Mouse (Mus musculus) skeletal muscle tissue, adult 2 months (tissue): ENCODE data around the gene Gprc5b.

Source experiments
- DNase-seq: peaks from one replicate; pipeline ENCODE4 v3.0.0-alpha.2; 2012; ENCODE audit warnings: low read depth, low spot score

Gene Gprc5b

DNA sequence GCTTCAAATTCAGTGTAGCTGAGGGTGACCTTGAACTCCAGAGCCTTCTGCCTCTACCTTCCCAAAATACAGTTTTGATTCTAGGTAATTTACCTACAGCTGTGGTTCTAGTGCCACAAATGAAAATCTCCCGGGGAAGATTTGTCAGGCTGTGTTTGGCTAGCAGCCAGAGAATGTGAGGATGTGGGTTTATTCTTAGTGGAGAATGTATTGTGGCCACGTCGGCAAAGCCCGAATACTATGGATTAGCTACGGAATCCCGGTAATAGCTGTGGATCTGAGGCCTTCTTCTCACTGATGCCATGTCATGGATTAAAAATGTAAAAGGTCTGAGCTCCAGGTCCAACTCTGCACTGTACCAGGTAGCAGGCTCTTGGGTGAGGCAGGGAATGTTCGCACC, 45.3 kb downstream of the Gprc5b start:
- no peak for DNase-seq

DNA sequence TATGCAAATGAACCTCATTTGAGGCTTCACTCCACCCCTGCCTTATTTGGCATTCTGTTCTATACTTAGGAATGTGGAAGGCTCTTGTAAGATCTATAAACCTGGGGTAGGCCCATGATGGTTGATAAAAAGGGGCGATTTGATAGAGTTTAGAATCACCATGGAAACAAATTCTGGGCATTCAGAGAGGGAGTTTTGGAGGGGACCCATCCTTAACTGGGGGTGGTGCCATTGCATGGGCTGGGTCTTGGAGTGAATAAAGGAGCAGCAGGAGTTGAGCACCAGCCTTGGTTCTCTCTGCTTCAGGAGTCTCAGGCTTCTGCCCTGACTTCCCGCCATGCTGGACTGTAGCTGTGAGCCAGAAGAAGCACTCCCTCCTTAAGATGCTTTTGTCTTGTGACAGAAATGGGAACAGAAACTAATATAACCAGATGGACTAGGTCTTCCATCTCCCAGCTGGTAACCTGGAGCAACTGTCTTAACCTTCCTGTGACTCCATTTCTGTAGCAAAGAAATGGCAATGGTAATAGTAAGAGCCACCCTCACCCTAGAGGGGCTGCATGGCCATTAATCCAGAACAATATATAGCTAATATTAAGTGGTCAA, 46.2 kb downstream of the Gprc5b start:
- DNase-seq = no peak

DNA sequence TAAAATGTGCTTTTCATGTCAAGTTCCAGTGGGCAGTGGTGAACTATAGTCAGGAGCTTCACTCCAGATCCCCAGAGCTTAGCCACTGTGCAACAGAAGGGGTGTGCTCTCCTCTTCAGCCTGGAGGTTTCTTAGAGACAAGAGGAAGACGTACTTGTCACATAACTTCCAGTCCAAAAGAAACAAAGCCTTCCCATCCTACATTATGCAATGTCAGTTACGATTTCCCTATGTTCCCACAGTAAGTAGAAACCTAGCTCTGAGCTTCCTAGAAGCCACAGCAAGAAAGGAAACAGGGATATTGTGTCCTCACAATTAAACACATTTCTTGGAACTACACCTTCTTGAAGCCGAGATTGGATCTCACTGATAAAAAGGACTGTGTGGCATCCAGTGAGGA, 47.8 kb downstream of the Gprc5b start:
- no peak for DNase-seq

DNA sequence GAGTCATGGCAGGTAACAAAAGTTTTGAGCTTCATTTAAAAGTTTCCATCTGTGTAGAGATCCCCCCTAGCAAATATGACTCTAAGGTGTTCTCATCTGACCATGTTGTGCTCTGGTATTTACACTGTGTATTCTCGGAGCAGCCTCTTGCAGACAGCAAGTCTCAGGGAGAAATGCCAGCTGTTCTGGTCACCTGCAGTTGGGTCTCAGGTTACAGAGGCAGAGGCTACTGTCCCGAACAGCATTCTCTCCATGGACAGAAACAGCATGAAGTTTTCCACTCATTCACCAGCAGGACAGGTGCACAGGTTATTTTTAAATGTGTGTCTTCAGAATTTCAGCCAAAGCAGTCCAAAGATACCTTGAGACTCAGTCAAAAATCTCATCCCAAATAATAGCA, 50.1 kb downstream of the Gprc5b start:
- DNase-seq = peak; percentile 50

DNA sequence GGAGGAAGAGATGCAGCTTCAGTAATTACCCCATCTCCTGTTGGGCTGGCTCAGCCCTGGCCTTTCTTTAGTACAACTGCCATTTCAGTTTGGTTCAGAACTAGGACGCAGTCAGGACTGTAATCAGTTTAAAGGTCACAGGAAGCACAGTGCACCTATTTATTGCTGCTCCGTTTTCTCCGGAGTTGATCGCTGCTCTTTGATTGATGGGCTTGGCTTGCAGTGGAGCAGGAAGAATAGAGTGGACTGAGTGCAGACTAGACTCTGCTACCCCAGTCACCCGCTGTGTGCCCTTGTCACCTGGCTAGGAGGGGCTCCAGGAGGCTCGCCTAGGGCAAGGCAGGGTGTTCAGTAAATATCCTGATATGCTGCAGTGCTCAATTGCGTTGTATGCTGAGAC, 51.8 kb downstream of the Gprc5b start:
- DNase-seq = peak; percentile 62

DNA sequence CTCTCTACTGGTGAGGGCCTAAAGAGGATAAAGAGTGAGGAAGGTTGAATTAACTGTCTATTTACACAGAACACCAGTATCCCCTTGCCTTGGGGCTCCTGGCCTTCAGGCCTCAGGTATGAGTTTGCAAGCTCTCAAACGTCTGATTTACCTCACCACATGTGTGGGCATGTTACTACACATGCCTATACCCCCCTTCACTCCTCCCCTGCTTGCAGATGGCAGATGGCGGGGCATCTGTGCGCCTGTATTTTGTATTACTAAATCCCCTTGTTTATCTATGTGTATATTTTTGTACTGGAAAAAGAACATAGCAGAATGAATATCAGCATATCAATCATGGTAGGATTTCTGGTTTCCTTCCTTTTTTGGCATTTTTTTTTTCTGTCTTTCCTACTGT, 52.7 kb downstream of the Gprc5b start:
- no peak for DNase-seq

DNA sequence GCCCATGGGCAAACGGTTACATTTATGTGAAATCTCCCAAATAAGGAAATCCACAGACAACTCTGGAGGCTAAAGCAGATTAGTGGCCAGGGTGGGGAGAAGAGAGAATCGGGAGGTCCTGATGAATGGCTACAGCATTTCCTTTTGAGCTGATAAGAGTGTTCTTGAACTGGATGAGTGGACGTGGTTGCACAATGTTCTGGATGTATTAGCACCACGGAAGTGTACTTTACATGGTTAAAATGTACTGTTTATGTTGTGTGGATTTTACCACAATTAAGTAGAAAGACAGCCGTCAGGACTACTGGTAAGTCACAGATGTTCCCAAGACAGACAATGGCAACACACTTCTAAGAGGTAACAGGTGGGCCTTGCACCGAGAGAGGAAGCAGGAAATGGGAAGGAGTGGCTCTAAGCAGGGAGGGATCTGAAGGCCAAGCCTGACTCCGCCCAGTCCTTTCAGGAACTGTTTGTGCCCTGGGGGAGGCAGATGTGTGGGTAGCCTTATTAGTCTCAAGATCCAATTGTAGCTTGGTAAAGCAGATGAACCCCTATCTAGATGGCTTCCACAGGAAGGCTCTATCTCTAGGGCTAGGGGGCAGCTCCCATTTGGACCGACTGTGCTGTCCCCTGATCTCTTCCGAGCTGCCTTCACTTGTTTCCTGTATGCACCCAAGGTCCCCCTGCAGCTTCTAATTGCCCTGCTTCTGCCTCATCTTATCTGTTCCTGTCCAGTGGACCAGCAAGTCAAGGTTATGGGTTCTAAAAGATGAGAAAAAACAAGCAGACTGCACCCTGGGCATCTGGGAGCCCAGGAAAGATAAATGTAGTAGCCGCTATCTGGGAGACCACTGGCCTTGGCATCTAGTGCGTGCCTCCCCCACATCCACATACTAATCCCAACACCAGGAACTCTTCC, 57.3 kb downstream of the Gprc5b start:
- no peak for DNase-seq

DNA sequence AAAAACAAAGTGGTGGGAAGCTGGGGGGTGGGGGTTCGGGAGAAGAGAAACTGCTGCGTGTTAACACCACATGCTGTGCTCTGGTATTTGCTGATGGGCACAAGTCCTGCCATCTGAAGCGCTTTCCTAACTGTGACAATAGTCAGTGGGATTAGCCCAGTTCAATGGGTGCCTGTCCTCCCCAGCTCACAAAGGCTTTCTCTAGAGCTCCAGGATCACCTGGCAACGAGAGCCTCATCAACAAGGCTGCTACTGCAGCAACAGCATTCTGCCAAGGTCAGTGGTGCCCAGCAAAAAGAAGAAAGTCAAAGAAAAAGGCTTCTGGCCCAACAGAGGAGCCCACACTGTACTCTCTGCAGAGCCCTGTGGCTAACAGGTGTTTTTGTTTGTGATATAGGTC, 58.2 kb downstream of the Gprc5b start:
- DNase-seq = no peak

DNA sequence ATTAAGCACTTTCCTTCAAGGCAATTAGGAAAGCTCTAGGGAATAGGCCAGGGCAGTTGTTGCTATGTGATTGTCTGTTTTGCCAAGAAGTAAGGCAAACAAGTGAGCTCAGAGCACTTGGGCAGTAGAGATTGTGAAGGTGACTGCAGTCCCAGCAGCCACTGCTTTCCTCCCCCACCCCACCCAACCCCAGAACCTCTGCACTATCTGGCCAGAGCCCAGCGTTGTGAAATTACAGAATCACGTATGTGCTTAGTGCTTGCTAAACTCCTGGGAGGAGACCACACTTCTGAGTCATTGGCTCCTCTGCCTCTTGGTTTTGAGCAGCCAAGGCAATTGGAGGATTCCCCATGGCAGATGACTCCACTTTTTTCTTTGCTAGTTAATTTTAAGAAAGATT, 59.7 kb downstream of the Gprc5b start:
- DNase-seq = peak; percentile 85

DNA sequence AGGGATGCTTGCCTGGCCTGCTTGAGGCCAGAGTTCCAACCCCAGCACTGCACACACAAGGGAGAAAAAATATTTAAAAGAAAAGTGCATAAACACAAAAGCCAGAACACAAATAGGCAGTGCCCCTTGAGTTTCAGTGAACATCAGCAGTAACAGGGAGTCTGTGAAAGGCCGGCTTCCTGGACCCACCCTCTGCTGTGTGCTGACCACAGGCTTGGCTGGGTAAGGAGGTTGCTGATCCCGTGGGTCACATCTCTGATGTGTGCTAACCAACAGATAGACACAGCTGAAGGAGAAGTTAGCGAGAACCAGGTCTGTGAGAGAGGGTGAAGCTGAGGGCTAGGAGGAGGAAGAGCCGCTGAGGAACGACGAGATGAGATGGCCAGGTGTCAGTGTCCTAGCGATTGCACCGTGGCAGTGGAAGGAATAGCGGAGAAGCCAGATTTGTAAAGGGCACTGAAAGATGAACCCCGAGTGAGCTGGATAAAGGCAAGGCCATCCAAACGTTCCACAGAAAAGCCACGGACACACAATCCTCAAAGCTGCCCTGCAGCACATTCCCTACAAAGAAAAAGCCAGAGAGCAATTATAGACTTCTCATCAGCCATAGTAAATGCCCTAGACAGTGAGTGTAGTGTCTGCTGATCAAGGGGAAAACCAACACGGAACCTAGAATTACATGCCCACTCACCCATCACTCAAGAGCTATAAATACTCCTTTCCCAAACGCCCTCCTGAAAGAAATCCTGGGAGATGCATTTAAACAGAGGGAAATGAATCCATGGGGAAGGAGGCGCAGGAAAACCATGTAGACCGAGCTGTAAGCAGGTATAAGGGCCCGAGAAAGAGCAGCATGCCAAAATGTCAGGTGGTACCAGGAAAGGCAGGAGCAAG, 63.3 kb downstream of the Gprc5b start:
- peak; percentile 66 for DNase-seq

DNA sequence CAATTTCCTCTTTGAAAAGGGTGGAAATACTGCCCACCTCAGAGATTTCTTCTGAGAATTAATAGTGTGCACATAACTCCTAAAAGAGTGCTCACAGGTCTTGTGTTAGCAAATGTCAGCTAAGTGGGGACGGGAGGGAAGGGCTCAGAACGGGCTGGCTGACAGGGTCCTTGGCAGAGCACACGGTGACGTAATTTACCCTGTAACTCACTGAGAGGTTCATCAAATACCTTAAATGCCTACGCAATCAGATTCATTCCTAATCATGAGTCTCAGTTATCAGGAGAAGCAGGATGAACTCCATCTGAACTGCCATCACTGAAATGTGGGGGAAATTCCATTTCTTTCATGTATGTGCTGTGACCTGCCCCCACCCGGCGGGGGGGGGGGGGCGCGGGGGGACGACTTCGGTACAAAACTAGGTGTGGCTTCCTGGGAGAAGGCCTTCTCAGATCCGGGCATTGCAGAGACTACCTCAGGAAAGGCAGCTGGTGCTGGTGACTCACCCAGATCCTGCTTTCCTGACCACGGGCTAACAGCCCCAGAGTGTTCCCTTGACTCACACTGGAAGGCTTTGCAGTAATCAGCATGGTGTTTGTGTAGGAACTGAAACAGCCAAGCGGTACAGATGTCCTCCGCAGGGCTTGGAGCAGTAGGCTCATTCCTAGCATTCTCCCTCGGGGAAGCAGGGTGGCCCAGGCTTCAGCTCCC, 65.3 kb downstream of the Gprc5b start:
- peak; percentile 82 for DNase-seq

DNA sequence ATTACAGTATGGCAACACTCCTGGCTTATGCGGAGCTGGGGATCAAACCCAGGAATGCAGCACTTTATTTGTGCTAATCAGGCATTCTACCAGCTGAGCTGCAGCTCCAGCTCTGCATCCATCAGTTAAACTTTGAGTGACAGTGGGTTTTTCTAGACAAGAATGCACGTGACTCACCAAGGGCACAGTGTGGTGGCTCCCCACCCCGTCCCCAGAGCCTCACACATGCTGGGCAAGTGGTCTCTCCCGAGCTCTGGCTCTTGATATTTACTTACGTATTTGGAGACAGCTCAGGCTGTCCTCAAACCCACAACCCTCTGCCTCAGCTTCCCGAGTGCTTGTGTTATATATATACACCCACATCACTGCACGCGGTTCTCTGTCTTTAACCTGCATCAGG, 66.1 kb downstream of the Gprc5b start:
- DNase-seq = no peak

DNA sequence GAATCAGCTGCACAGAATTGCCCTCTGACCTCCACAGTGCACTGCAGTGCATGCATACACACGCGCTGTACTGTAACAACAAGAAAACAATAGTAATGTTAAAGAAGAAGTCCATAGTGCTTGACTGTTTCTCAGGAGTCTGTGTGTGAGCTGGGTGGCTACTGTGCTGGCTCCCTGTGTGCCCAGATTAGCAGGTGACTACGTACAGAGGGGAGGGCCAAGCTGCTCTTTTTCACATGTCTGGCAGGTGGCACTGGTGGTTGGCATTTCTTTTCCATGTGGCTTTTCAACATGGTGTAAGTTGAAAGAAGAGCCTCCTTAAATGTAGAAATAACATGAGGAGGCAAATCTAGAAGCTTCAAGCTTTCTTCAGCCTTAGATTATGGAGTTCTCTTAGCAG, 66.7 kb downstream of the Gprc5b start:
- peak; percentile 49 for DNase-seq

DNA sequence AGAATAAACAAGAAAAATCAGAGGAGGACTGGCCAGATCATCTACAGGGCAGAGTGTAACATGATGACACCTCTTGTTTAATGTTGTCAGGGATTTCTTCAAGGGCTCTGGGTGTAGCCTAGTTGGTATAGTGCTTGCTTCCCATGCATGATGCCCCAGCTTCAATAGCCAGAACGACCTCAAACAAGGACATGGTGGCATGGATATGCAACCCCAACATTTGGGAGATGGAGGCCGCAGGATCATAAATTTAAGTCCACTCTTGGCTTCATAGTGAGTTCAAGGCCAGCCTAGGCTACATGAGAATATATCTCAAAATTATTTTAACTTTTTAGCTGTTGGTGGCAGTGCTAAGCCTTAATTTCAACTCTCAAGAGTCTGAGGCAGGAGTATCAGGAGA, 67.7 kb downstream of the Gprc5b start:
- DNase-seq = no peak

DNA sequence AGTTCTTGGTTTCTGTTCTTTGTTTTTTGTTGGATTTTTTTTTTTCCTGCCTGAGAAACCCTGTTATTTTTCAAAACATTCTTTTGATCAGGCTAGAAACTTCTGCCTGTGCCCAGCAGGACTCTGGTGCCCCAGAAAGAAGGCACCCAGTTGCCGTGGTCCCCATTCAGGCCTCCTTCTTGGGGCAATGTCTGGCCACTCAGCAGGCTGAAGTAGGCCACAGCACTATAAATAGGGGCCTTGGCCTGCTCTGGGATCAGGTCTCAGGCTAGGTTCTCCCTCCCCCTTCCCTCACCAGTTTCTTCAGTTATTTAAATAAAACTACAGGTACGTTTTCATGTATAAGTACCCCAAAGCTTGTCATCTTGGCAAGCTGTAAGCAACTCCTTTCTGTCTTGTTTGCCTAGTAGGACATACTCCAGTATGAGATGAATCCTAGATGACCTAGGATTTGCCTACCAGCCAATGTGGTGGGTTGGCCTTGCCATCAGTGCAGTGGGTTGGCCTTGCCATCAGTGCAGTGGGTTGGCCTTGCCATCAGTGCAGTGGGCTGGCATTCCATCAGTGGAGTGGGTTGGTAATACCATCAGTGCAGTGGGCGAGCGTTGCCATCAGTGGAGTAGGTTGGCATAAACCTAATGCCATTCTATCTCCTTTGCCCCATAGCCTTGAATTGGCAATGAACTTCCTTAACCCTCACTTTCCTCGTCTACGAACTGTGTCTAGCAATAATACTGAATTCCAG, 68.3 kb downstream of the Gprc5b start:
- DNase-seq = peak; percentile 61

DNA sequence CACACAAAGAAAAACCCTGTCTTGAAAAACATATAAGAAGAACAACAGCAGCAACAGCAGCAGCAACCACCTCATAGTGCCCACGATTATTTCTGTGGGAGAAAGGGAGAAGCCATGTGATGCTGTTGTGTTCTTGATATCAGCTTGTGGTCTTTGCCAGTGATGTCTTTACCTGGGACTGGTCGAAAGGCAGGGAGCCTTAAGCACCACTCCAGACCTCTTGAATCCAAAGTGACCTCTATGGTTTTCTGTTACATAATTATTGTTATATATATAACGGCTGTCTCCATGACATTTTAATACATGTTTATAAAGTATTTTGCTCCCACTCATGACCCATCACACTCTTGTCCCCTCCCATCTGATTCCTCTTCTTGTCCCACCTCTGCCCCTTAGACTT, 69.5 kb downstream of the Gprc5b start:
- DNase-seq = no peak

DNA sequence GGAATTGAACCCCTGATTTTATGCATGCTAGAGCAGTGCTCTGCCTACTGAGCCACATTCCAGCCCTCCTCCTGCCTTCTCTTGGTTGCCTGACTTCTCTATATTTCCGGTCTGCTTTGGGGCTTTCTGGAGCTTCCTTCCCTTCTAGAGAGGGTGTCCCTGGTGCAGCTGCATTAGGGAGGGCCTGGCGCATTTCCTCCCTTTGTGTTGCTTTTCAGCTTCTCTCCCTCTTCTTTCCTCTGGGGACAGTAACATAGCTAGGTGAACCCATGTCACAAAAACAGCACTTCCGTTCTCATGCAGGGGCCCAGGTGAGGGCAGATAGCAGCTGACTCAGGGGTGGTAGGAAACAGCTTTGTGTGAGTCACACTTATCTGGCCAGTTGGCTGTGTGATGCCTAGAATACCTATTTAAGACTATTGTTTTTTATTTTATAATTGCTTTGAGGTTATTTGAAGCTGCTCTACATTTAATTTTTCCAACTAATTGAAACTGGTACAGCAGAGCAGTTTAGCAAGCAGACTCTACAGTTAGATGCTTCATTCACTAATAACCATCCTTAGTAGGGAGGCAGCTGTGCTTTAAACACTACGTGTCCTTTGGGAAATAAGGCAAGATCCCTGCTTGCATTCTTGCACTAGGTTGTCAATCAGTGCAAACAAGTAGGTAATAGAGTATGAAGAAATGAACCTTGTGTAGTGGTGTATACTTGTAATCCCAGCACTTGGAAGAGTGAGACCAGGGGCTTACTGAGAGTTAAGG, 72.4 kb downstream of the Gprc5b start:
- DNase-seq = no peak
